Mouse (Mus musculus) Muller cell, postnatal 12 days (primary cell): ENCODE results near the gene Anxa1.

Experiments
- DNase-seq: peaks from one replicate; pipeline ENCODE4 v3.0.0-alpha.2; 2015; ENCODE audit errors: inconsistent ontology term

Gene Anxa1

GRCm38 (mm10) chr19:20381207-20381752 lies 9.5 kb downstream of the Anxa1 start:
- DNase-seq: no peak

DNA sequence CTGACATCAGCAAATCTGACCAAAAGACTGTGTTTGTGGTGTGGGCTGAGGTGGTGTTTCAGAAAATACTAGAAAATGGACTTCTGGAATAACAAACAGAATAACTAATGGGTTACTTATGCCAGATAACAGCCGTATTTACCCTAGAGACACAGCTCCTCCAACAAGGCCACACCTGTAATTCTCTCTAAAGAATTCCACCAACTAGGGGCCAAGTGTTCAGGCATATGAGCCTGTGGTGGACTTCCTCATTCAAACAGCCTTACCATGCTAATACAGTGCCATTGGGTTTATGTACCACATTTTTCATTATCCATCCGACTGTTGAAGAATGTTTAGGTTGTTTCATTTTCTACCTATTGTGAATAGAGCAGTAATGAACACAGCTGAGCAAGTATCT lies 20.6 kb downstream of the Anxa1 start:
- DNase-seq: no peak

DNA sequence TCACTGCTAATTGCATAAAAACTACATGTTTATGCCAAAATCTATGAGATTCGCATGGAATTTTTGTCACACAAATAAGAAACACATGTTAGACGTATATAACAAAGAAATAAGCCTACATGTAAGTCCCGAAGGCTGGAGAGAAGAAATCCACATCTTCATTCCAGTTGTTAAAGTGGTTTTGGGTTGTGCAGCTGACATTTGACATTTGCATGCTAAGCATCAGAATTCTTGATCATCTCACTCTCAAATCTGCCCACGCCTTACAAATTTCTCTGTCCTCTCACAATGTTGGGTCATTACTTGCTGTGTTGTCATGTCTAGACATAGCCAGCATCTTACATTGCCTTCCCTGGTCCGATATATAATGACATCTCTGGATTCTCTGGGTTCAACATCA lies 24.2 kb downstream of the Anxa1 start:
- no peak for DNase-seq

DNA sequence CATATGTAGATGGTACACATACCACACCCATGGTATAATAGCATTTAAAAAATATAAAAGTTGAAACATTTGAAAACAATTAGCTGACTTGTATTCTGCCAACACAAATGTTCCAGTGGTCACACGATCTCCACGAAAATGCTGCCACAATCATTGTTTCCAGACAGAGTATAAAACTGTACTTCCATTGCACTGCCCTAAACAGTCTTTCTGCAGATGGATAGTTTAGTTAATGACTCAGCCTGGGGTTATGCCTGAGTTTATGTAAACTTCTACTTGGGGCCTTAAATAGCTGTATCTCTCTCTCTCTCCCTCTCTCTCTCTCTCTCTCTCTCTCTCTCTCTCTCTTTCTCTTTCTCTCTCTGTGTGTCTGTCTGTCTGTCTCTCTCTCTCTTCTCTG lies 24.7 kb downstream of the Anxa1 start:
- DNase-seq: peak; percentile 52

DNA sequence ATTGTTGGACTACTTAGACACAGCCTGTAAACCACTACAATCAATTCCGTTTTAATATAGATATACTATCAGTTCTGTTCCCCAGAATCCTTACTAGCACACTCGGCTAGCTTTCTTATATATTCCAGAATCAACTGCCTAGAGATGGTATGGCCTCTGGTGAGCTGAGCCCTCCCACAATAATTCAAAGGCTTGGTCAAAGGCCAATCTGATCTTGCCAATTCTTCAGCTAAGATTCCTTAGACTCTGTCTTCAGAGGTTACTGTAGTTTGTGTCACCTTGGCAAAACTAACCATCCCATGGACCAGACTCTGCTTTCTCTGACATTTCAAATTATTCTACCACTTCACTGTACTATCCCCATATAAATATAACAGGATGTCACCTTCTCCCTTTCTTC lies 25.4 kb downstream of the Anxa1 start:
- no peak for DNase-seq

GRCm38 (mm10) chr19:20364931-20365330 lies 25.8 kb downstream of the Anxa1 start:
- DNase-seq: no peak

- DNase-seq: no peak
Measured at GRCm38 (mm10) chr19:20363221-20363620, 27.5 kb downstream of the Anxa1 start.

DNA sequence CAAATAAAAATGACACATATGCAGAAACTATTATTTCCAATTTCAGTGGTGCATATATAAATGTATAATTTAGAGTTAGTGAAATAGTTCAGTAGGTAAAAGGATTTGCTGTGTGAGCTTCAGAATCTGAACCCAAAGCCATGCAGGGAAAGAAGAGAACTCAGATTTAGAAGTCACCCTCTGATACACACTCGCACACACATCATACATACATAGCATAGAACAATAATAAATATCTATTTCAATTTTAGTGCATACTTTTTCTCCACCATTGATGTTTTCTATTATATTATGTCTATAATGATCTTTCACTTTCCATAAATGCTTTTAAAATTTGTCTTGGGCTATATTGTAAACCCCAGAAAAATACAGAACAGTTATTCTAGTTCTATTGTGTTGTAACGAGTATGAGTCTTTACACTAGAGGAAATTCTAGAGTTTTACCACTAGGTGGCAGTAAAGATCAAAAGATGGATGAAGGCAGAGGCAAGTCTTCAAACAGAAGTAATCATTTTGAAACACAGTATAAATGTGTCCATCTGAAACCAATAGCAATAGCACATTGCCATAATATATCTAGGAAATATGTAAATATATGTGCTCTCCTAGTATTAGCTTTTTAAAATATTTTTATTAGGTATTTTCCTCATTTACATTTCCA lies 28.7 kb downstream of the Anxa1 start:
- no peak for DNase-seq

DNA sequence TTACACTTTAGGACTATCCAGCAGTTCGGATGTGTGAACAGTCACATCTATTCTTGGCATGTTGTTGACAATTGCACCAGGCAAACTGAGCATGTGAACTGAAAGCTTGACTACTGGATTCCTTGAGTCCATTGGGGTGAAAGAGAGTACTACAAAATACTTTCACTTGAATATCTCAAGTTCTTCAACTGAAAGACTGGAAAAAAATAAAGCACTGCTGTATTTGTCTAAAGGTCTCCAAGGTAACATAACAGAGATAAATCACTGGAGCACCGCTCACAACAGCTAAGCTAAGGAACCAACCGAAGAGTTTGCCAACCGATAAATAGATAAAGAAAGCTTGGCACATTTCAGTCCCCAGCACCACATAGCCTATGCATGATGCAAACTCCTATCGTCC lies 32.1 kb downstream of the Anxa1 start:
- DNase-seq: peak; percentile 84

- peak; percentile 78 for DNase-seq
Measured at GRCm38 (mm10) chr19:20345317-20345917, 45.3 kb downstream of the Anxa1 start.

DNA sequence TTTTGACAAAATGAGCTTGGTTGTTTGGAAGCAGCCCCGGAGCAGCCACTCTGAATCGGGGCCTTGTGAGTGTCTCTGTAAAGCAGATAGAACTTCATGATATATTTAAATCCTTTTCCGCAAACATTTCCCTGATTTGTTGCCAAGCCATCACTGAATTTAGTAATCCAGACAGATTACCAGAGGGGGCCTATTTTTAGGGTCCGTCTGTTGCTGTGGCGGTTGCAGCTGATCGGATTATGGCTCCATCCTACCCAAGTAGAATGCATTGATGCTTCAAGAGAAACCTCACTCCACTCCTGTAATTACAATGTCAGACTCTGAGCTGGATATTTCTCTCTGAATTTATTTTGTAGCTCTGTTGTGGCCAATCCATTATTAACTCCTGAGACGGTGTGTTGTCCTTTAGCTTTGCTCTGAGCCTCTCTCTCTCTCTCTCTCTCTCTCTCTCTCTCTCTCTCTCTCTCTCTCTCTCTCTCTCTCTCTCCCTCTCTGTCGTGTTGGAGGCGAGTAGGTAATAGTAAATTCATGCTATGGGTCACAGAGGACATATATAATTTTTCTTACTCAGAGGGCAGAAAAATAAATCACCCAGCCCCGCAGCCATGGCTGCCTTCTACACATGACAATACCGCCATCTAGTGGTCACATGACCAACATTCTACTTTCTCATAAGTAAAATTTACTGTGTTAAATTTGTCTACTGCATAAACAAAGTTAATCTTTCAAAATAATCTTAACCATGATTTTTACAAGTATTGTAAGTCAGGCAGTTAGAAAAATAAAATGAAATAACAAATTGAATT lies 46.0 kb downstream of the Anxa1 start:
- DNase-seq: peak; percentile 63

- no peak for DNase-seq
Measured at GRCm38 (mm10) chr19:20344052-20344451, 46.7 kb downstream of the Anxa1 start.
